Mouse (Mus musculus) embryonic facial prominence, embryonic 13.5 days (tissue): Measurements from ENCODE around the gene Gimap8. TPM values are rescaled to one million over a fixed set of nuclear protein-coding genes. Genes with fewer than 3 reads are reported as not detected.

Experiments used
- ATAC-seq: fragments of 200-750 bp; cut with Nextera tagmentation; 2 replicates; pipeline ENCODE4 v1.8.0; 2017; ENCODE audit warnings: low read depth; ENCODE audit not compliant: insufficient number of reproducible peaks, insufficient read depth, low FRiP score, low TSS enrichment
- H3K27ac ChIP-seq: fragments of 300-500 bp; sonication (generic); 2 replicates; pipeline ENCODE4 v1.5.1; 2015; ENCODE audit warnings: moderate library complexity, mild to moderate bottlenecking, inconsistent platforms
- H3K27me3 ChIP-seq: fragments of 300-500 bp; sonication (generic); 2 replicates; pipeline ENCODE4 v1.6.1; 2015; ENCODE audit warnings: mild to moderate bottlenecking, inconsistent platforms
- H3K36me3 ChIP-seq: fragments of 300-500 bp; sonication (generic); 2 replicates; pipeline ENCODE4 v1.6.1; 2015; ENCODE audit warnings: mild to moderate bottlenecking, inconsistent platforms
- H3K4me1 ChIP-seq: fragments of 300-500 bp; sonication (generic); 2 replicates; pipeline ENCODE4 v1.6.1; 2015; ENCODE audit warnings: inconsistent platforms
- H3K4me2 ChIP-seq: fragments of 300-500 bp; sonication (generic); 2 replicates; pipeline ENCODE4 v1.6.1; 2015; ENCODE audit warnings: moderate library complexity, mild to moderate bottlenecking, inconsistent platforms
- H3K4me3 ChIP-seq: fragments of 300-500 bp; sonication (generic); 2 replicates; pipeline ENCODE4 v1.5.1; 2015; ENCODE audit warnings: mild to moderate bottlenecking, inconsistent platforms
- H3K9ac ChIP-seq: fragments of 300-500 bp; sonication (generic); 2 replicates; pipeline ENCODE4 v1.6.1; 2015; ENCODE audit warnings: mild to moderate bottlenecking, inconsistent platforms
- H3K9me3 ChIP-seq: fragments of 300-500 bp; sonication (generic); 2 replicates; pipeline ENCODE4 v1.6.1; 2016; ENCODE audit warnings: inconsistent platforms
- WGBS: fragments of 180-500 bp; shearing (Covaris S2); methylation state at CpG from one replicate; pipeline ENCODE4 v1.1.7; 2015; ENCODE audit warnings: mixed read lengths; 5-methylcytosine and 5-hydroxymethylcytosine counted together
- polyA plus RNA-seq: library from polyadenylated mRNA; unstranded; fragments of >200 nt; fragmentation: Nextera tagmentation; extraction: Ambion mirVana; gene quantifications from 2 replicates; pipeline ENCODE4 v1.2.1, GENCODE M21; 2015

Gene Gimap8
- polyA plus RNA-seq, 1 experiment from 2014 or later: 0.46 TPM

GRCm38 (mm10) chr6:48623460-48623859 lies 23.6 kb upstream of the Gimap8 start:
- H3K4me3 ChIP-seq: no peak overlapping the region
- H3K4me2 ChIP-seq: no peak overlapping the region
- no peak overlapping the region for H3K9ac ChIP-seq
- peaks cover 34% of the 10 kb centered on the region for H3K36me3 ChIP-seq
- peaks cover 12% of the 10 kb centered on the region for H3K4me1 ChIP-seq
- 38% methylated on average over 1 of the region's 1 CpGs for WGBS
- no peak overlapping the region for H3K27ac ChIP-seq
- H3K9me3 ChIP-seq: no peaks in the 10 kb centered on the region
- H3K27me3 ChIP-seq: peaks cover 34% of the 10 kb centered on the region
- ATAC-seq: no peak

- no peaks in the 10 kb centered on the region for H3K9me3 ChIP-seq
- no peak for ATAC-seq
- H3K27me3 ChIP-seq: peaks cover 59% of the 10 kb centered on the region
- H3K9ac ChIP-seq: peak within 1 kb of the TSS; percentile 71
- H3K27ac ChIP-seq: no peak within 1 kb of the TSS
- peak within 1 kb of the TSS; percentile 54 for H3K4me3 ChIP-seq
- H3K4me1 ChIP-seq: peaks cover 20% of the 10 kb centered on the region
- H3K36me3 ChIP-seq: peaks cover 7% of the 10 kb centered on the region; the same call in 1 of the 2 replicates
- WGBS: 27% methylated on average over 8 of the region's 8 CpGs
- peak within 1 kb of the TSS; percentile 87 for H3K4me2 ChIP-seq
These were observed 20.6 kb upstream of the Gimap8 start, which contains the start of gene AI854703 for GRCm38 (mm10) chr6:48626464-48626863. Gene AI854703, plus strand, starts transcription at chr6:48626764.

- Histone ChIP-seq H3K9ac (peak overlapping the region; percentile 71), H3K4me1 (peaks cover 20% of the 10 kb centered on the region), H3K27me3 (peaks cover 60% of the 10 kb centered on the region), H3K27ac (no peak overlapping the region), H3K9me3 (no peaks in the 10 kb centered on the region), H3K36me3 (peaks cover 2% of the 10 kb centered on the region; the same call in 1 of the 2 replicates), H3K4me2 (peak overlapping the region; percentile 87), H3K4me3 (peak overlapping the region; percentile 54)
- no peak for ATAC-seq
- WGBS: under 1% methylated on average over 32 of the region's 32 CpGs
These were observed 20.1 kb upstream of the Gimap8 start for GRCm38 (mm10) chr6:48626984-48627383.

- peak overlapping the region; percentile 71 for H3K9ac ChIP-seq
- H3K27me3 ChIP-seq: peaks cover 62% of the 10 kb centered on the region
- no peak for ATAC-seq
- peak overlapping the region; percentile 87 for H3K4me2 ChIP-seq
- H3K36me3 ChIP-seq: no peaks in the 10 kb centered on the region
- no peak overlapping the region for H3K27ac ChIP-seq
- H3K9me3 ChIP-seq: no peaks in the 10 kb centered on the region
- 6% methylated on average over 7 of the region's 7 CpGs for WGBS
- peak overlapping the region; percentile 54 for H3K4me3 ChIP-seq
- peaks cover 20% of the 10 kb centered on the region for H3K4me1 ChIP-seq
These were observed 19.5 kb upstream of the Gimap8 start for GRCm38 (mm10) chr6:48627511-48627924.

DNA sequence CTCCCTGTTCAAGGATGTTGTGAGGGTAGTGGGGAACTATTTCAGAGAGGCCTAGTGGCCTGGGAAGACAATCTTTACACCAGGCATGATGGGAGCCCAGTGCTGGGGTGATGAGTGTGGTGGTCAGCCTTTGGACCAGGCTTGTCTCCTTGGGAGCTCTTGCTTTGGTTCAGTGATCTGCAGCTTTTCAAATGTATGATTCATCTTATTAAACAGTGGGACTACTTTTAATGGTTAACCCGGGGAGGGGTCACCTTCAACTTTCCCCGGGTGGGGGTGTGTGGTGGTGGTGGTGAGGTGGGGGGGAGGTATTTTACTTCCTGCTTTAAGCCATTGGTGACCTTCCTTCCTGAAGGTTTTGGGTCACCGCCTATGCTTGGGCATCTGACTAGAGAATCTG lies 18.7 kb upstream of the Gimap8 start:
- Histone ChIP-seq H3K4me1 (peaks cover 20% of the 10 kb centered on the region), H3K27ac (no peak overlapping the region), H3K9ac (no peak overlapping the region), H3K4me2 (no peak overlapping the region), H3K9me3 (no peaks in the 10 kb centered on the region), H3K4me3 (no peak overlapping the region), H3K27me3 (peaks cover 62% of the 10 kb centered on the region), H3K36me3 (no peaks in the 10 kb centered on the region)
- WGBS: 84% methylated on average over 3 of the region's 3 CpGs
- no peak for ATAC-seq

DNA sequence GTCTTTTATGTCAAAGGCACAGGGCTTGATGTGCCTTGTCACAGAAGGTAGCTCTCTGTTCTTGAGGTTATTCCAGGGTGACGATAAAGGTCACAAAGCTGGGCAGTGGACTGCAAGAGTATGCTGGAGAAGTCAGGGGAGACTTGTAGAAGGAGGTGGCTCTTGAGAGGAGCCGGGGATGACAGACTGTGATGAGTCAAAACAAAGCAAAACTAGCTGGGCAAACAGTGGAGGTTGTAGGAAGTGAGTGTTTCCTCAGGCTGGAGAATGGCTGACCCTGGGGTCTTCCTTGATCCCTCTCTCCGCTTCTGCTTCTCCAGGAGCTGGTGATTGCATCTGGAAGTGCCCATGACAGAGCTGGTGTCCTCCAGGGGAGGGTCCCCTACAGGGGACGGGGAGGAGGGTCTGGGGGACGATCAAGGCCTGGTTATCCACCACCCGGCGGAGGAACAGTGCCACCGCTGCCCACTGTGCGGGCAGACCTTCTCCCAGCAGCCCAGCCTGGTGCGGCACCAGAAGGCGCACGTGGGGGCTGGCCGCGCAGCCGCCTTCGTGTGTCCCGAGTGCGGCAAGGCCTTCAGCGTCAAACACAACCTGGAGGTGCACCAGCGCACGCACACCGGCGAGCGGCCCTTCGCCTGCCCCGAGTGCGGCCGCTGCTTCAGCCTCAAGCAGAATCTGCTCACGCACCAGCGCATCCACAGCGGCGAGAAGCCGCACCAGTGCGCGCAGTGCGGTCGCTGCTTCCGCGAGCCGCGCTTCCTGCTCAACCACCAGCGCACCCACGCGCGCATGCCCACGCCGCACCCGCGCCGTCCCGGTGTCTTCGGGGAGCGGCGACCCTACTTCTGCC lies 18.0 kb upstream of the Gimap8 start:
- peaks cover 20% of the 10 kb centered on the region for H3K4me1 ChIP-seq
- 8% methylated on average over 54 of the region's 54 CpGs for WGBS
- H3K36me3 ChIP-seq: no peaks in the 10 kb centered on the region
- no peaks in the 10 kb centered on the region for H3K9me3 ChIP-seq
- no peak for ATAC-seq
- peak overlapping the region; percentile 92 for H3K4me2 ChIP-seq
- no peak overlapping the region for H3K27ac ChIP-seq
- peak overlapping the region; percentile 70 for H3K9ac ChIP-seq
- peaks cover 62% of the 10 kb centered on the region for H3K27me3 ChIP-seq
- H3K4me3 ChIP-seq: peak overlapping the region; percentile 51

- H3K27ac ChIP-seq: no peak overlapping the region
- peak overlapping the region; percentile 92 for H3K4me2 ChIP-seq
- H3K4me3 ChIP-seq: peak overlapping the region; percentile 51
- WGBS: 23% methylated on average over 13 of the region's 13 CpGs
- no peak for ATAC-seq
- peaks cover 20% of the 10 kb centered on the region for H3K4me1 ChIP-seq
- H3K36me3 ChIP-seq: no peaks in the 10 kb centered on the region
- no peaks in the 10 kb centered on the region for H3K9me3 ChIP-seq
- peak overlapping the region; percentile 70 for H3K9ac ChIP-seq
- H3K27me3 ChIP-seq: peaks cover 62% of the 10 kb centered on the region
These were observed 17.4 kb upstream of the Gimap8 start for GRCm38 (mm10) chr6:48629661-48630034.

DNA sequence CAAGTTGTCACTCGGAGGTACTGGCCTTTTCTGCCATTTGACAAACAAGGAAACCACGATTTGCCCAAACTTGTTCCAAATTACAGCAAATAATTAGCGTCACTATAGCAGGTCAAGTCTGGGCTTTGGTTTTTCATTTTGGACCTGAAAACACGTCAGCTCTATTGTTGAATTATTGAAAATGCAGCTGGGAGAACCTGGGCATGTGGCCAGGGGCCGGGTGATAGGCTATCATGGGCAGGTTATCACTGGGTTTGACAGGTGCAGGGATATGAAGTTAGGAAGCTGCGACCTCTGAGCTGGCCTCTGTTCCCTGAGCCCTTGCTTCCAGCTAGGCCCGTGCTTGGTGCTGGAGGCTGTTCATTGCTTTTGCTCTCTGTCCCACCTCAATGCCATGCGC lies 16.2 kb upstream of the Gimap8 start:
- 84% methylated on average over 8 of the region's 8 CpGs for whole genome bisulfite sequencing
- ATAC-seq: no peak
- Histone ChIP-seq H3K9me3 (no peaks in the 10 kb centered on the region), H3K9ac (no peak overlapping the region), H3K27me3 (peaks cover 53% of the 10 kb centered on the region), H3K4me2 (no peak overlapping the region), H3K36me3 (no peaks in the 10 kb centered on the region), H3K4me3 (no peak overlapping the region), H3K27ac (no peak overlapping the region), H3K4me1 (peaks cover 20% of the 10 kb centered on the region)

- Histone ChIP-seq H3K27me3 (peaks cover 12% of the 10 kb centered on the region), H3K27ac (no peak overlapping the region), H3K4me2 (no peak overlapping the region), H3K36me3 (no peaks in the 10 kb centered on the region), H3K9ac (no peak overlapping the region), H3K9me3 (no peaks in the 10 kb centered on the region), H3K4me3 (no peak overlapping the region), H3K4me1 (no peaks in the 10 kb centered on the region)
- ATAC-seq: no peak
- WGBS: 86% methylated on average over 2 of the region's 2 CpGs
These were observed 11.9 kb upstream of the Gimap8 start for GRCm38 (mm10) chr6:48635105-48635504.

DNA sequence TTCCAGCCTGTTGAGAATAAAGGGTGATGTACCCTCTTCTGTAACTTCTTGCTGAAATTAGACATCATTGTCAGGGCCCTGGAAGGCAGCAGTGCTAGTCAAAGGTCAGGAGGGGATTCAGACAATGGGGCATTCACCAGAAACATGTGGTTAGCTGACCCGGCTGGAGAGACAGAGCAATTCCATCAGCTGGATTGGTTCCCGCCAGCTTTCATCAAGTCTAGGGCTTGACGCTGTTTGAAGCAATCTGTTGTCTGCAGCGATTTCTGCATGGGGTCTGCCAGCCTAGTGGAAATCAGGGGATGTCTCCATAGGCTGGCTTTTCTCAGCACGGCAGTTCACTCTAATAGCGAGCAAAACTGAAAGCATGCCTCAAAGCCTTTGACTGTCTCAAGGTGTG lies 10.5 kb upstream of the Gimap8 start:
- no peak for ATAC-seq
- no peak overlapping the region for H3K9ac ChIP-seq
- WGBS: 31% methylated on average over 6 of the region's 6 CpGs
- H3K27ac ChIP-seq: no peak overlapping the region
- H3K36me3 ChIP-seq: no peaks in the 10 kb centered on the region
- no peaks in the 10 kb centered on the region for H3K4me1 ChIP-seq
- no peak overlapping the region for H3K4me3 ChIP-seq
- H3K4me2 ChIP-seq: no peak overlapping the region
- H3K9me3 ChIP-seq: no peaks in the 10 kb centered on the region
- peaks cover 3% of the 10 kb centered on the region; the same call in 1 of the 2 replicates for H3K27me3 ChIP-seq

- Histone ChIP-seq H3K4me3 (no peak overlapping the region), H3K4me2 (no peak overlapping the region), H3K9ac (no peak overlapping the region), H3K4me1 (no peaks in the 10 kb centered on the region), H3K36me3 (no peaks in the 10 kb centered on the region), H3K27me3 (no peaks in the 10 kb centered on the region), H3K27ac (no peak overlapping the region), H3K9me3 (no peaks in the 10 kb centered on the region)
- ATAC-seq: no peak
- WGBS: 64% methylated on average over 6 of the region's 6 CpGs
These were observed 9.1 kb upstream of the Gimap8 start for GRCm38 (mm10) chr6:48637811-48638500.

DNA sequence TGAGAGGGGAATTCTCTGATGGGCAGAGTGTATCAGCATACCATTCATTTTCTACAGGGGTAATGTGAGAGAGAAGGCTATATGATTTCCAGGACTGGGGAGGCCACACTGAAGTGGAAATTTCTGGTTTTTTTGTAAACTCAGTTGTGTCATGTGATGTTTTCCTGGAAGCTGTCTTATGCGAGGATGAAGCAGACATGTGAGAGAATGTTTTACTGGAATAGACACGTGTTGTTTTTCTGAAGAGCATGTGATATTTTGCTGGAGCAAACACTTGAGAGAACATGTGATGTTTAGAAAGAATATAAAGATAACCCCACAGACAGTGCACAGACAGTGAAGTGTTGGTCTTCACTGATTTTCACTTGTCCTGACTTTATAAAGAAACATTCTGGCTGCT lies 8.5 kb upstream of the Gimap8 start:
- no peak overlapping the region for H3K4me3 ChIP-seq
- no peak overlapping the region for H3K4me2 ChIP-seq
- ATAC-seq: no peak
- no peaks in the 10 kb centered on the region for H3K36me3 ChIP-seq
- H3K27me3 ChIP-seq: no peaks in the 10 kb centered on the region
- H3K4me1 ChIP-seq: no peaks in the 10 kb centered on the region
- no peak overlapping the region for H3K9ac ChIP-seq
- H3K9me3 ChIP-seq: no peaks in the 10 kb centered on the region
- H3K27ac ChIP-seq: no peak overlapping the region
- WGBS: 72% methylated on average over 2 of the region's 2 CpGs
